9 mouse cellular contexts compared by ENCODE assay signal in the genomic region with DNA sequence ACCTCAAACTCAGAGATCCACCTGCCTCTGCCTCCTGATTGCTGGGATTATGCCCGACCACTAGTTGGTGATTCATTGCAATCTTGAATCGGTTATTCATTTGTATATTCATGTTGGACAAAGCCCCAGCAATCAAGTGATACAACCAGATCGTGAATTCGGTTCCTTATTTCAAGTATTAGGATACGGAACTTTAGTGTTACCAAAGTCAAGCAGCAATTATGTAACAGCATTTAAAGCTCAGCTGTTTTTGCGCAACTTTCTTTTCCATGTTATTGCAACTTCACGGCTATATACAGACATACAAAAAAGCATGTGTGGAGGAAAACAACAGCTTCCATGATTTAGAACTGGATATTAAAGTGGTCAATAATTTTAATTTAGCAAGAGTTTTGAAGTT. TPM values are rescaled to one million over a fixed set of nuclear protein-coding genes. Genes with fewer than 3 reads are reported as not detected.
DNase-seq lines count a peak whose midpoint lies in the region; ATAC-seq lines count a peak whose summit lies in the region.
"Had no signal": no experiment of that assay in that cellular context is flagged by ENCODE, and none has a peak within 500 bp of the region (broad histone marks: within the 10 kb centered on the region; RNA-seq: fewer than 3 reads in every experiment).

No protein-coding gene starts in this region.

- no peak for ATAC-seq in heart, embryonic 16.5 days (replicated peaks; ENCODE audit: extremely low read depth, insufficient read depth, low FRiP score)
- no peak for ATAC-seq in hindbrain, embryonic 14.5 days (ENCODE audit: low FRiP score)
- peak; percentile 51 for ATAC-seq in megakaryocyte progenitor cell, adult 5-6 weeks (replicated peaks; ENCODE audit: poor library complexity)

- DNase-seq in heart, postnatal 25 days (ENCODE audit: low spot score), result no peak
- DNase-seq in MEL-GATA-1-ER (ENCODE audit: extremely low read depth, low read depth), result peak; percentile 27
- no peak for DNase-seq in hindbrain, embryonic 14.5 days (ENCODE audit: low spot score)
- no peak for DNase-seq in spleen, postnatal 36 days (ENCODE audit: low spot score in 2 of 2)
- DNase-seq in embryo, embryonic 9.5 days (ENCODE audit: extremely low spot score), result no peak
- DNase-seq in spleen, adult 12 weeks (ENCODE audit: low spot score), result no peak

- H3K9me3 ChIP-seq in heart, embryonic 16.5 days (replicated peaks; ENCODE audit: control insufficient read depth, low read length), result no peaks in the 10 kb centered on the region
- H3K9me3 ChIP-seq in hindbrain, embryonic 14.5 days (ENCODE audit: control insufficient read depth, low read length), result no peaks in the 10 kb centered on the region

- H3K9ac ChIP-seq in heart, embryonic 16.5 days (ENCODE audit: low read length), result no peak overlapping the region
- H3K9ac ChIP-seq in hindbrain, embryonic 14.5 days, result no peak overlapping the region

- H3K4me3 ChIP-seq in heart, embryonic 16.5 days (ENCODE audit: low read length), result peak overlapping the region; percentile 65; the same call in 1 of the 2 replicates
- H3K4me3 ChIP-seq in hindbrain, embryonic 14.5 days (replicated peaks; ENCODE audit: low read length), result peak overlapping the region; percentile 92; the same call in 1 of the 2 replicates

- peaks cover 13% of the 10 kb centered on the region for H3K4me1 ChIP-seq in heart, embryonic 16.5 days (ENCODE audit: control insufficient read depth, insufficient read depth, low read length)
- H3K4me1 ChIP-seq in hindbrain, embryonic 14.5 days (replicated peaks; ENCODE audit: control insufficient read depth, insufficient read depth, low read length), result peaks cover 22% of the 10 kb centered on the region

- intact Hi-C loops in heart, postnatal 25 days (cut with DNase I), result loop anchor here (5.0 kb wide), 1 partner anchor 254 kb away; the partner anchor contains the start of gene Pogz

- H3K36me3 ChIP-seq in heart, embryonic 16.5 days (ENCODE audit: control insufficient read depth, insufficient read depth), result no peaks in the 10 kb centered on the region
- H3K36me3 ChIP-seq in hindbrain, embryonic 14.5 days (replicated peaks; ENCODE audit: control insufficient read depth, insufficient read depth), result no peaks in the 10 kb centered on the region

- H3K4me2 ChIP-seq in heart, embryonic 16.5 days (ENCODE audit: low read depth, low read length), result peak overlapping the region; percentile 38; the same call in 1 of the 2 replicates
- H3K4me2 ChIP-seq in hindbrain, embryonic 14.5 days (replicated peaks), result no peak overlapping the region

- H3K27ac ChIP-seq in heart, embryonic 16.5 days (ENCODE audit: low read length), result no peak overlapping the region
- no peak overlapping the region for H3K27ac ChIP-seq in hindbrain, embryonic 14.5 days

- no peaks in the 10 kb centered on the region for H3K27me3 ChIP-seq in heart, embryonic 16.5 days (ENCODE audit: control insufficient read depth, insufficient read depth, low read length)
- no peaks in the 10 kb centered on the region for H3K27me3 ChIP-seq in hindbrain, embryonic 14.5 days (ENCODE audit: control insufficient read depth, insufficient read depth, low read length)

- 64% methylated on average over 7 of the region's 7 CpGs for WGBS in heart, embryonic 16.5 days
- WGBS in hindbrain, embryonic 14.5 days, result 72% methylated on average over 7 of the region's 7 CpGs

RNA-seq across cellular contexts. Expression of gene Snx27, which starts 0.4 kb away (rescaled TPM):
- polyA plus RNA-seq in heart, embryonic 16.5 days (2015; fragmentation: Nextera tagmentation; extraction: Ambion mirVana), result 30.5 and 31.2 TPM in 2 replicates
- total RNA-seq in heart, postnatal 25 days (2021), result 10 to 100 TPM; 26.9 to 28.0 TPM
- polyA plus RNA-seq in hindbrain, embryonic 14.5 days (2014; fragmentation: Nextera tagmentation; extraction: Ambion mirVana), result 68.0 and 75.0 TPM in 2 replicates
- total RNA-seq in megakaryocyte progenitor cell, adult 5-6 weeks (2015), result 21.9 and 22.5 TPM in 2 replicates
- total RNA-seq in megakaryocyte progenitor cell, adult 5-6 weeks (2017), result 23.2 and 36.4 TPM in 2 replicates

RNA-seq across cellular contexts. Expression of gene Gm10972, which starts 60.0 kb away (rescaled TPM):
- not detected in 2 replicates for polyA plus RNA-seq in heart, embryonic 16.5 days (2015; fragmentation: Nextera tagmentation; extraction: Ambion mirVana)
- not detected for total RNA-seq in heart, postnatal 25 days (2021)
- not detected in 2 replicates for polyA plus RNA-seq in hindbrain, embryonic 14.5 days (2014; fragmentation: Nextera tagmentation; extraction: Ambion mirVana)
- not detected in 2 replicates for total RNA-seq in megakaryocyte progenitor cell, adult 5-6 weeks (2015)
- total RNA-seq in megakaryocyte progenitor cell, adult 5-6 weeks (2017), result not detected in 2 replicates
- total RNA-seq: megakaryocyte-erythroid progenitor cell, adult 5-6 weeks had no signal
